Mouse (Mus musculus): Measurements from ENCODE around the gene Samd5. TPM values are rescaled to one million over a fixed set of nuclear protein-coding genes. Genes with fewer than 3 reads are reported as not detected.

Samd5 gene
- polyA plus RNA-seq, 1 experiment from 2014 or later, result 4.9 TPM

DNA sequence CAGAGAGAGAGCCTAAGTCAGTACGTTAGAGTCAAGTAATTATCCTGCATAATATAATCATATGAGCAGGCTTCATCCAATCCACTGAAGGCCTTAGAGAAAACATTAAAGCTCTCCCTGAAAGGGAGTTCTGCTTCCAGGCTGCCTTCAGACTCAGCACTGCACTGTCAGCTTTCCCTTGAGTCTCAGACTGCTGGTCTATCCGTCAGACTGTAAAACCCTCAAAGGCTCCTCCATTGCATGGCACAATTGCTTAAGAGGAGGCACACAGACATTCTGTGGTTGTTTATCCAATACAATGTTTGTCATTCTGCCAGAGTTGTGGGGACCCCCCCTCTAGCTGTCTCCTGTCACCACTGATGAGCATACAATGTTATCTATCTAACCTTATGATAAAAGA, 26.5 kb downstream of the Samd5 start:
- WGBS, result 43% methylated on average over 2 of the region's 2 CpGs
- H3K4me2 ChIP-seq, result no peak overlapping the region
- H3K36me3 ChIP-seq, result no peaks in the 10 kb centered on the region
- no peaks in the 10 kb centered on the region for H3K9me3 ChIP-seq (replicated peaks)
- no peak for ATAC-seq (ENCODE audit: low FRiP score)
- no peak overlapping the region for H3K4me3 ChIP-seq (replicated peaks)
- H3K9ac ChIP-seq (replicated peaks), result no peak overlapping the region
- H3K27me3 ChIP-seq (replicated peaks), result 0 out of 2 replicates have a peak, but pooled peaks cover 2% of the 10 kb centered on the region
- peaks cover 7% of the 10 kb centered on the region; the same call in 1 of the 2 replicates for H3K4me1 ChIP-seq
- H3K27ac ChIP-seq (replicated peaks), result no peak overlapping the region

DNA sequence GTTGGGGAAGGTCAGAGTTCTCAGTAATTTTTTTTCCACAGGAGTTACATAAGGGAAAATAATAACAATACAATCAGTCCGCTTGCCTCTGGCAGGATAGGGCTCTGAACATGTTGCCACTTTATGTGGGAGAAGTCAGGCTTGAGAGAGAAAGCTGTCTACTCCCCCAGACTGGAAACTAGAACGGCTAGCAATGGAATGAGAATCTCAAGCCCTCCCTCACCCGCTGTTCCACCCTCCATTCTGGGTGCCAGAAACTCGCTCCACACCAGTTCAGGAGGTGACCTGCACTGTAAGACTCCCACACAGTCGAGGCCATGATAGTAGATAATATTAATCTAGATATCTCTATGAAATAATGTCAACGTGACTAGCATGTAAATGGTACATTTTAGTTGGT, 27.3 kb downstream of the Samd5 start:
- 87% methylated on average over 6 of the region's 6 CpGs for WGBS
- H3K9ac ChIP-seq (replicated peaks), result no peak overlapping the region
- no peak for ATAC-seq (ENCODE audit: low FRiP score)
- H3K9me3 ChIP-seq (replicated peaks), result no peaks in the 10 kb centered on the region
- H3K27ac ChIP-seq (replicated peaks), result no peak overlapping the region
- no peaks in the 10 kb centered on the region for H3K36me3 ChIP-seq
- no peak overlapping the region for H3K4me3 ChIP-seq (replicated peaks)
- peaks cover 7% of the 10 kb centered on the region; the same call in 1 of the 2 replicates for H3K4me1 ChIP-seq
- H3K27me3 ChIP-seq (replicated peaks), result 0 out of 2 replicates have a peak, but pooled peaks cover 2% of the 10 kb centered on the region
- no peak overlapping the region for H3K4me2 ChIP-seq

DNA sequence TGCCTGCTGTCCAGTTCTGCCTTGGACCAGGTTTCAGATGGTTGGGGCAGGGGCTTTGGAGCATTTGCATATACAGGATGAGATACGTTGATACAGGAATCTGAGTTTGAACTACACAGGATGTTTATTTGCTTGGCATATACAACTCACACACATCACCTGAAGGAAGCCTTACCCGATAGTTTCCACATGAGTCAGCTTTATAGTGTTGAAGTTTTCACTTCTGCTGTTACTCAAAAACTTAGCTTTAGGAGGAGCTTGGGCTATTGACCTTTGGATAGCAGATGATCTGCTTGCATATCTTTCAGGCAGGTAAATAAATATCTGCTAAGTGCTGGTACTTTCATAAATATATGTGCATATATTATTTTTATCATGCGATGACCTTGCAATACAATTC, 28.6 kb downstream of the Samd5 start:
- no peaks in the 10 kb centered on the region for H3K36me3 ChIP-seq
- 84% methylated on average over 3 of the region's 3 CpGs for WGBS
- H3K4me2 ChIP-seq, result no peak overlapping the region
- H3K27me3 ChIP-seq (replicated peaks), result no peaks in the 10 kb centered on the region
- no peaks in the 10 kb centered on the region for H3K9me3 ChIP-seq (replicated peaks)
- H3K4me1 ChIP-seq, result peaks cover 7% of the 10 kb centered on the region; the same call in 1 of the 2 replicates
- no peak overlapping the region for H3K9ac ChIP-seq (replicated peaks)
- ATAC-seq (ENCODE audit: low FRiP score), result no peak
- no peak overlapping the region for H3K27ac ChIP-seq (replicated peaks)
- no peak overlapping the region for H3K4me3 ChIP-seq (replicated peaks)

DNA sequence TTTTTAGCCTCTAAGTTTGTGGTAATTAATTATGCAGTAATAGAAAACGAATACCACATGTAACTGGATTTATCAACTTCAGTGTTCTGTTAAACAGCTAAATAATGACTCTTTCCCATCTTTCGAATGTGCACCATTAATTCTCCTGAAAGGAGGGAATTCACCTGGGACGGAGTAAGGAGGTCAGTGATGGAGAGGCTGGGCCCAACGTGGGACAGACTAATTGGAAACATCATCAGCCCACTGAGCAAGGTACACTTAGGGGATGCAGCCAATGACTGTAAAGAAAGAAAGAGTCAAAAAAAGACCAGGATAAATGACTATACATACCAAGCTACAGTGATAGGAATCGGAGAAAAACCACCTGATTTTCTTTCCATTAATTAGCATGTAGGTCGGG, 31.5 kb downstream of the Samd5 start:
- no peak overlapping the region for H3K27ac ChIP-seq (replicated peaks)
- 69% methylated on average over 6 of the region's 6 CpGs for WGBS
- no peak overlapping the region for H3K9ac ChIP-seq (replicated peaks)
- no peak overlapping the region for H3K4me2 ChIP-seq
- no peaks in the 10 kb centered on the region for H3K27me3 ChIP-seq (replicated peaks)
- no peak for ATAC-seq (ENCODE audit: low FRiP score)
- H3K4me3 ChIP-seq (replicated peaks), result no peak overlapping the region
- H3K36me3 ChIP-seq, result no peaks in the 10 kb centered on the region
- no peaks in the 10 kb centered on the region for H3K9me3 ChIP-seq (replicated peaks)
- peaks cover 7% of the 10 kb centered on the region; the same call in 1 of the 2 replicates for H3K4me1 ChIP-seq

DNA sequence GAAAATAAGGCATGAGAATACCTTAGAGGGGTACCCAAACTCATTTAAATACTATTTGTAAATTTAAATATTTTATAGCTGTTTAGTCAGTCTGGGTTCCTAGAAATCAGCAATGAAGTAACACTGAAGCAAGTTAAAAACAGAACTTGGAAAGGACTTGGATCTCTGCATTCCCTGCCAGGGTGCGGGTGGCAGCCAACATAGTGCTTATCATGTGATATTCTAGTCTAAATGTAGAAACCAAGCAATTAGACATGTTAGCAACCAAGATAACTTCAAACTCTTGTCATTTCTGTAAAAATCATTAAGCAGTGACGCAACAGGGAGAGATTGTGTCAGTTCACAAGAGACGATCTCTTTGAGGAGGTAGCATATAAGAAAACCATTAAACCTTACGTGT, 32.9 kb downstream of the Samd5 start:
- Histone ChIP-seq H3K9ac (replicated peaks) (no peak overlapping the region), H3K9me3 (replicated peaks) (no peaks in the 10 kb centered on the region), H3K36me3 (no peaks in the 10 kb centered on the region), H3K4me1 (peaks cover 7% of the 10 kb centered on the region; the same call in 1 of the 2 replicates), H3K27ac (replicated peaks) (no peak overlapping the region), H3K4me2 (no peak overlapping the region), H3K4me3 (replicated peaks) (no peak overlapping the region), H3K27me3 (replicated peaks) (no peaks in the 10 kb centered on the region)
- ATAC-seq (ENCODE audit: low FRiP score), result no peak
- WGBS, result 93% methylated on average over 4 of the region's 4 CpGs

DNA sequence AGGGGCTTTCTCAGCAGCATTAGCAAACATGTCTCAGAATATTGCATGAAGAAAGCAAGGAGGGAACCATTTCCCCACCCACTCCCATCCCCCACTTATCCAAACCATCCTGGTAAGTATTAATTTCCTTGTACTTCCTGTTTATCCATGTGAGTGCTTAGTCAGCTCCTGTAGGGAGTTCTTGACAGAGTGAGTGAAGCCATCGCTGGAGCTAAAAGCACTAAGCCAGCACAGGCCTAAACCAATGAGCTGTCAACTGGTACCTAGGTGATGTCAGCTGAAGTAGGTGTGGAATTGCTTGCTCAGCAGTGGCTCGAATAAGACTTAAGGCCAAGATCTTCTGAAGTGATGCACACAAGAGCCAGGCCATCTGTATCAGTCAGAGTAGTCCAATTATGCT, 34.3 kb downstream of the Samd5 start:
- no peaks in the 10 kb centered on the region for H3K27me3 ChIP-seq (replicated peaks)
- H3K27ac ChIP-seq (replicated peaks), result no peak overlapping the region
- no peaks in the 10 kb centered on the region for H3K36me3 ChIP-seq
- peaks cover 7% of the 10 kb centered on the region; the same call in 1 of the 2 replicates for H3K4me1 ChIP-seq
- H3K9ac ChIP-seq (replicated peaks), result no peak overlapping the region
- ATAC-seq (ENCODE audit: low FRiP score), result no peak
- H3K4me2 ChIP-seq, result no peak overlapping the region
- H3K4me3 ChIP-seq (replicated peaks), result no peak overlapping the region
- WGBS, result 81% methylated on average over 2 of the region's 2 CpGs
- H3K9me3 ChIP-seq (replicated peaks), result no peaks in the 10 kb centered on the region

DNA sequence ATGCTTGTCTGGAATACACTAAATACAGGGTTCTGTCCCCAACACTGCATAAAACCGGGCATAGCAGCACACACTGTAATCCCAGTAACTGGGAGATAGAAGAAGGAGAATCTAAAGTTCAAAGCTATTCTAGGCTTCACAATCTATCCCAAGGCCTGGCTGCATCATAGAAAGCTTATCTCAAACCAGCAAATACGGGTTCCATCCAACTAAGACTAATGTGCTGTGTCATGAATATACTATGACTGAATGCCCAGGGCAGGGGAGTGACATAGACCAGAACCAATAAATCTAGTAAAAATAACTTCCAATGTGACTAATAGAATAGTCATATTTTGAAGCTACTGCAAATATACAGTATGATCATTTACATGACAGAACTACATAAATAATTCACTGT, 35.0 kb downstream of the Samd5 start:
- H3K9ac ChIP-seq (replicated peaks), result no peak overlapping the region
- H3K27ac ChIP-seq (replicated peaks), result no peak overlapping the region
- no peak overlapping the region for H3K4me3 ChIP-seq (replicated peaks)
- ATAC-seq (ENCODE audit: low FRiP score), result no peak
- 77% methylated on average over 2 of the region's 2 CpGs for WGBS
- no peaks in the 10 kb centered on the region for H3K36me3 ChIP-seq
- no peak overlapping the region for H3K4me2 ChIP-seq
- no peaks in the 10 kb centered on the region for H3K9me3 ChIP-seq (replicated peaks)
- no peaks in the 10 kb centered on the region for H3K27me3 ChIP-seq (replicated peaks)
- peaks cover 7% of the 10 kb centered on the region; the same call in 1 of the 2 replicates for H3K4me1 ChIP-seq

DNA sequence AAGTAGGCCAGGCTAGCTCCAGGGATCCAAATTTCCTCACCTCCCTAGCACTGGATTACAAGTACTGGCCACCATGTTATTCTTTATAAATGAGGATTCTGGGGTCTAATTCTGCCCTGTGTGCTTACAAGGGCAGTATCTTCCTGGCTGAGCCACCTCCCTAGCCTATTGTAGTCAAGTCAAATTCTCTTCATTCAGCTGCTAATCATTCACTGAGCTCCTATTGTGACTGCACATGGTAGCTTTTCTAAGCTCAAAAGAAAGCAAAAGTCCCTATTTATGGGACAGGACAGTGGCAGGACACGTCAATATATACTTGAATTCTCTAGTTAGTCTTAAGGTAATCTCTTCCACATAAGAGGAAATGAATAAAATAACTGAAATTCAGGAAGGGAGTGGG, 49.7 kb downstream of the Samd5 start:
- H3K36me3 ChIP-seq, result no peaks in the 10 kb centered on the region
- H3K9me3 ChIP-seq (replicated peaks), result no peaks in the 10 kb centered on the region
- H3K4me2 ChIP-seq, result no peak overlapping the region
- H3K27ac ChIP-seq (replicated peaks), result no peak overlapping the region
- no peak overlapping the region for H3K9ac ChIP-seq (replicated peaks)
- no peaks in the 10 kb centered on the region for H3K4me1 ChIP-seq
- ATAC-seq (ENCODE audit: low FRiP score), result no peak
- 25% methylated on average over 1 of the region's 1 CpGs for WGBS
- no peaks in the 10 kb centered on the region for H3K27me3 ChIP-seq (replicated peaks)
- no peak overlapping the region for H3K4me3 ChIP-seq (replicated peaks)

DNA sequence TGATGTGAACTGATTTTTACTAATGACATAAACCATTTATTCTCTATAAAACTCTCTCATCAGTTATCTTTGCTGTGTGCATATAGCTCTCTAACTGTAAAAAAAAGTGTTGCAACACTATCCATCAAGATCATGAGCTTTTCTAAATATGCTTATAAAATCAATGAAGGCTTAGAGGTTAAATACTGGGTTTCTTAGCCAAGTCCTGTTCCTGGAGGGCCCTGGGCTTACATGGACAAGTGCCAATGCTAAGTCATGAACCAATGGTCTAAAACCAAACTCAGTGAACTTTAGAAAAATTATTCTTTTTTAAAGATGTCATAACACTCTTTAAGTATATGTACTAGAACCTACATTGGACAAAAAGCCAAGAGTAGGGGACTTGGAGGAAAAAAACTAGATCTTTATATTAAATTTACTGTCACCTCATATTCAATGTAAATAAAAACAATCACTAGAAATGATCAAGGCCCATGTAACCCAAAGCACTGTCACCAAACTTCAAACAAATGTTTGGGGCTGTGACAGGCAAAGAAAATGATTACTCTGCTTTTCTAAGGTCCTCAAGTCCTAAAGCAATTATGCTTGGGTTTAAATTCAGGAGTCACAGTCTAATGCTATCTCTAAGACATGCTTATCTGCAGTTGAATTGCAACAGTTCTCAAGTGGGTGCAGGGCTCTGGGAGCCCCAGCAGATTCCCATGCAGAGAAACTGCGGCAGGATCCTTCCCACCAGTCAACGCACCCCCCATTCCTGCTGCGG, 52.9 kb downstream of the Samd5 start:
- 89% methylated on average over 3 of the region's 3 CpGs for WGBS
- Histone ChIP-seq H3K36me3 (no peaks in the 10 kb centered on the region), H3K4me3 (replicated peaks) (no peak overlapping the region), H3K4me2 (no peak overlapping the region), H3K9me3 (replicated peaks) (no peaks in the 10 kb centered on the region), H3K9ac (replicated peaks) (no peak overlapping the region), H3K27ac (replicated peaks) (no peak overlapping the region), H3K27me3 (replicated peaks) (no peaks in the 10 kb centered on the region), H3K4me1 (no peaks in the 10 kb centered on the region)
- ATAC-seq (ENCODE audit: low FRiP score), result no peak

DNA sequence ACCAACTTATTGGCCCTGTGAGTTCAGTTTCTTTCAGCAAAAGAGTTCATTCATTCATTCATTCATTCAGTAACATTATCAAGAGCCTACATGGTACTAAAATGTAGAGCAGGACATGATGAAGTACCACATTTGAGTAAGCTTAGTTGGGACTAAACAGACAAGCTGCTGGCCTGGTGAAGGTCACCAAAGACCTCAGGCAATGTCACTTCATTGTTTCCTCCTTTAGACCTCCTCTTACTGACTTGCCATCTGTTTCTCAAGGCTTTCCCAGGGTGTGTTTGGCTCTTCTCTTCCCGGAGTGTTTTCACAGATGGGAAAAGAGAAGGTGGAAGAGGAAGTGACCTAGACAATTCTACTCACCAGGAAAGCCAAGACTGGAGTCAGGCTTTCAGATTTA, 54.0 kb downstream of the Samd5 start:
- no peak overlapping the region for H3K4me3 ChIP-seq (replicated peaks)
- H3K36me3 ChIP-seq, result no peaks in the 10 kb centered on the region
- 70% methylated on average over 1 of the region's 1 CpGs for WGBS
- no peaks in the 10 kb centered on the region for H3K9me3 ChIP-seq (replicated peaks)
- no peak overlapping the region for H3K4me2 ChIP-seq
- no peak for ATAC-seq (ENCODE audit: low FRiP score)
- no peaks in the 10 kb centered on the region for H3K27me3 ChIP-seq (replicated peaks)
- no peak overlapping the region for H3K9ac ChIP-seq (replicated peaks)
- no peaks in the 10 kb centered on the region for H3K4me1 ChIP-seq
- no peak overlapping the region for H3K27ac ChIP-seq (replicated peaks)

DNA sequence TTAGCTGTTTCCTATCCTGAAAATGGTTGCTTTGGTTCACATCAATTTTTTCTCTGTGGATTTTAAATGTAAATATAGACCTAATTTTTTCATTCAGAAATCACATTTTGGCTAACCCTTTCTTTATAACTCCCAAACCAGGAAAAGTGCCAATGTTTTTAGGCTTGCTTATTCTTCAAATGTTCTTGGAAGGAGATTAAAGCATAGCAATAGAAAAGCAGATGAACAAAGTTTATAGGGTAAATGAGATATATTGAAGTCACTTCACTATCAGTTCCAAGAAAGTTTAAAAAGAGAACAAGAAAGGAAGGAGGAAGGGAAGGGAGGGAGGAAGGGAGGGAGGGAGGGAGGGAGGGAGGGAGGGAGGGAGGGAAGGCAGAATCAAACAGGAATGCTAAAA, 60.0 kb downstream of the Samd5 start:
- Histone ChIP-seq H3K9me3 (replicated peaks) (no peaks in the 10 kb centered on the region), H3K4me2 (no peak overlapping the region), H3K27me3 (replicated peaks) (no peaks in the 10 kb centered on the region), H3K36me3 (no peaks in the 10 kb centered on the region), H3K4me1 (no peaks in the 10 kb centered on the region), H3K27ac (replicated peaks) (no peak overlapping the region), H3K4me3 (replicated peaks) (no peak overlapping the region), H3K9ac (replicated peaks) (no peak overlapping the region)
- ATAC-seq (ENCODE audit: low FRiP score), result no peak

DNA sequence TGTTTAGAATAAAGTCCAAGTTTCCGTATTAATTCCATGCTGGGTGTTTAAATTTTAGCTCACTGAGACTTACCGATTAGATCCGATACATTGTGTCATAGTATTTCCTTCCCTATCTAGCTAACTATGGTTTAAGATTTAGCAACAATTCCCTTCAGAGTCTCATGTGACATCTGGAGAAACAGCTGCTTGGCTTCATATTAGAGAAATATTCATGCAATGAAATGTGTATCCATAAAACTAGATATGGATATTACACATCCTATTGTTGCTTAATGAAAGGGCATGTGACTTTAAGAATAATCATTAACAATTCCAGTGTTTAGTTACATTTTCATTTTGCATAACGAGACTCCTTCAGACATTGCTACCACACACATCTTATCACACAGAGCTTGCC, 66.2 kb downstream of the Samd5 start:
- Histone ChIP-seq H3K4me3 (replicated peaks) (no peak overlapping the region), H3K9me3 (replicated peaks) (no peaks in the 10 kb centered on the region), H3K4me2 (no peak overlapping the region), H3K27me3 (replicated peaks) (no peaks in the 10 kb centered on the region), H3K9ac (replicated peaks) (no peak overlapping the region), H3K27ac (replicated peaks) (no peak overlapping the region), H3K4me1 (no peaks in the 10 kb centered on the region), H3K36me3 (no peaks in the 10 kb centered on the region)
- no peak for ATAC-seq (ENCODE audit: low FRiP score)
- 73% methylated on average over 4 of the region's 4 CpGs for WGBS

Measured in neural tube, embryonic 15.5 days (tissue).